Comparison of ENCODE assay signal across 17 mouse cellular contexts in the genomic region with DNA sequence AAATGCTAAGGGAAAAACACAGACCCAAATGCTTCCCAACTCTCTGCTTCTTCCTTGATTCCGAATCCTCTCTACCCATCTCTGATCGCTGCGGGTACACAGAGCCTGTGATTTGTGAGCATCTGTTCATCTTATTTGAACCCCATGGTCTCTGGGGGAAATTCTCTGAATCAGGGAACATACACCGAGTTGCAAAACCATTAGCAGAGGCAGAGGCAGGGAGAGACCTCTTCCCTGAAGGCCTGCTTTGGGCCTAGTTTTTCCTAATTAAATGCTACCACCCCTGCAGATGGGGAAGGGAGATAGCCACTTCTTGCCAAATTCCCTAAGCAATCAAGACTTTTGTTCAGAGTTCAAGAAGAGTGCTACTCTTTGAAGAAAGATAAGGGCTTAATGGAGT.
"Had no signal": no experiment of that assay in that cellular context is flagged by ENCODE, and none has a peak within 500 bp of the region (broad histone marks: within the 10 kb centered on the region; RNA-seq: fewer than 3 reads in every experiment).

No protein-coding gene starts in this region.

- H3K27ac ChIP-seq: liver, embryonic 14.5 days; lung, embryonic 15.5 days; macrophage; midbrain, embryonic 13.5 days; neural tube, embryonic 12.5 days; stomach, embryonic 15.5 days; stomach, postnatal 0 days had no signal

- H3K4me2 ChIP-seq: lung, embryonic 15.5 days; midbrain, embryonic 13.5 days; neural tube, embryonic 12.5 days; stomach, embryonic 15.5 days had no signal

- H3K4me1 ChIP-seq: megakaryocyte, embryonic 14.5 days had no signal

- H3K9ac ChIP-seq: liver, embryonic 14.5 days; lung, embryonic 15.5 days; midbrain, embryonic 13.5 days; neural tube, embryonic 12.5 days; stomach, embryonic 15.5 days had no signal

- DNase-seq: lung, adult 18-20 months; lung, postnatal 14 days; lung, postnatal 36 days; right cerebral cortex, postnatal 14 days; thymus, adult 2 months; thymus, postnatal 25 days; thymus, postnatal 4 days had no signal

- H3K4me3 ChIP-seq: lung, embryonic 15.5 days; megakaryocyte, embryonic 14.5 days; midbrain, embryonic 13.5 days; neural tube, embryonic 12.5 days; stomach, embryonic 15.5 days had no signal

- ATAC-seq: lung, postnatal 0 days; midbrain, embryonic 13.5 days; midbrain, embryonic 16.5 days had no signal

- H3K27me3 ChIP-seq: lung, embryonic 15.5 days; megakaryocyte, embryonic 14.5 days; midbrain, embryonic 13.5 days; neural tube, embryonic 12.5 days; stomach, embryonic 15.5 days had no signal

- H3K9me3 ChIP-seq: lung, embryonic 15.5 days; megakaryocyte, embryonic 14.5 days; midbrain, embryonic 13.5 days; neural tube, embryonic 12.5 days; stomach, embryonic 15.5 days had no signal

- H3K36me3 ChIP-seq: lung, embryonic 15.5 days; midbrain, embryonic 13.5 days; neural tube, embryonic 12.5 days; stomach, embryonic 15.5 days had no signal
